Comparison of ENCODE assay signal across 26 mouse cellular contexts in the genomic region with DNA sequence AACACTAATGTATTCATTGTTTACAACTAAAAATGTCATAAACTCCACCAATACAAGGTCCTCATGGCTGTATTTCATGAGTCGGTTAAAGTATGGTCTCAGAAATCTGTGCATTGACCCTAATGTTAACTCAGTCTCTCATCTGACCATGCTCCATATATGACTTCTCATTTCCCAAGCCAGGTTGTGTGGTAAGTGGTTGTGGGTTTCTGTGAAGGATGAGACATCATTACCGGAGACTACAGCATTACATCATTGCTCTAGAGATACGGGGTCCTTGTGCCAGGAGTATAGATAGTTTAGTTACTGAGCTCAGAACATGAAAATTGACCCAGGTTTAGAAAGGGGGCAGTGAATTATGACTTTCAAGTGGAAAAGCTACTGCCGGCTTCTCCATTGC. TPM values are rescaled to one million over a fixed set of nuclear protein-coding genes. Genes with fewer than 3 reads are reported as not detected.
DNase-seq lines count a peak whose midpoint lies in the region; ATAC-seq and TF ChIP-seq lines count a peak whose summit lies in the region.
"Had no signal": no experiment of that assay in that cellular context is flagged by ENCODE, and none has a peak within 500 bp of the region (broad histone marks: within the 10 kb centered on the region; RNA-seq: fewer than 3 reads in every experiment).

No protein-coding gene starts in this region.

- no peak for TF ChIP-seq POLR2A in kidney, adult 2 months (IDR thresholded peaks at IDR 0.05; ENCODE audit: low read depth, low read length)

- no peaks in the 10 kb centered on the region for H3K9me3 ChIP-seq in limb, embryonic 13.5 days
- no peaks in the 10 kb centered on the region for H3K9me3 ChIP-seq in limb, embryonic 10.5 days (replicated peaks)
- H3K9me3 ChIP-seq: embryonic facial prominence, embryonic 10.5 days; forebrain, embryonic 13.5 days; forebrain, embryonic 15.5 days had no signal

- H3K27ac ChIP-seq in limb, embryonic 13.5 days, result no peak overlapping the region
- no peak overlapping the region for H3K27ac ChIP-seq in limb, embryonic 10.5 days
- no peak overlapping the region for H3K27ac ChIP-seq in kidney, adult 2 months (ENCODE audit: insufficient read depth, low read depth, low read length)
- H3K27ac ChIP-seq: embryonic facial prominence, embryonic 10.5 days; embryonic facial prominence, embryonic 12.5 days; forebrain, embryonic 13.5 days; forebrain, embryonic 15.5 days had no signal

- no peaks in the 10 kb centered on the region for H3K27me3 ChIP-seq in limb, embryonic 13.5 days
- H3K27me3 ChIP-seq in limb, embryonic 10.5 days (ENCODE audit: low read depth, poor library complexity, severe bottlenecking), result 0 out of 2 replicates have a peak, but pooled peaks cover 2% of the 10 kb centered on the region
- no peaks in the 10 kb centered on the region for H3K27me3 ChIP-seq in kidney, adult 2 months (replicated peaks; ENCODE audit: control insufficient read depth, insufficient read depth, low read length)
- H3K27me3 ChIP-seq: CH12.LX; embryonic facial prominence, embryonic 12.5 days; forebrain, embryonic 13.5 days; forebrain, embryonic 15.5 days had no signal

- no peaks in the 10 kb centered on the region for H3K36me3 ChIP-seq in limb, embryonic 13.5 days
- no peaks in the 10 kb centered on the region for H3K36me3 ChIP-seq in limb, embryonic 10.5 days
- H3K36me3 ChIP-seq in kidney, adult 2 months (ENCODE audit: control insufficient read depth, insufficient read depth, low read length), result no peaks in the 10 kb centered on the region
- H3K36me3 ChIP-seq: embryonic facial prominence, embryonic 10.5 days; embryonic facial prominence, embryonic 12.5 days; forebrain, embryonic 15.5 days; G1E had no signal

- TF ChIP-seq CTCF in kidney, adult 2 months (conservative IDR thresholded peaks at IDR 0.05; ENCODE audit: insufficient read depth, insufficient read length, low read depth, low read length), result no peak

- no peak for DNase-seq in limb, embryonic 10.5 days (ENCODE audit: low spot score)
- peak; percentile 25 for DNase-seq in 416B (ENCODE audit: low read depth)
- DNase-seq in kidney, adult 2 months, result no peak
- DNase-seq in cerebellum, adult 11-12 months, result no peak
- no peak for DNase-seq in heart, adult 8-10 months (ENCODE audit: low spot score)
- DNase-seq: adrenal gland, adult 8-10 months; adrenal gland, postnatal 14 days; adrenal gland, postnatal 36 days; cerebellum, adult 18-20 months; cerebellum, adult 8-10 months; cerebellum, adult 9-11 months; cerebellum, postnatal 14 days; cerebellum, postnatal 36 days; forebrain, postnatal 0 days had no signal

- 62% methylated on average over 4 of the region's 4 CpGs for whole genome bisulfite sequencing in limb, embryonic 13.5 days
- WGBS in limb, embryonic 10.5 days, result 78% methylated on average over 4 of the region's 4 CpGs
- 66% methylated on average over 4 of the region's 4 CpGs for WGBS in kidney, adult 2 months

- H3K4me3 ChIP-seq in limb, embryonic 13.5 days, result no peak overlapping the region
- H3K4me3 ChIP-seq in limb, embryonic 10.5 days, result no peak overlapping the region
- H3K4me3 ChIP-seq in kidney, adult 2 months (ENCODE audit: insufficient read depth, low read depth, low read length), result no peak overlapping the region
- H3K4me3 ChIP-seq: embryonic facial prominence, embryonic 10.5 days; embryonic facial prominence, embryonic 12.5 days; forebrain, embryonic 13.5 days; forebrain, embryonic 15.5 days had no signal

- H3K4me1 ChIP-seq in limb, embryonic 13.5 days, result peaks cover 10% of the 10 kb centered on the region
- peaks cover 2% of the 10 kb centered on the region for H3K4me1 ChIP-seq in limb, embryonic 10.5 days
- no peaks in the 10 kb centered on the region for H3K4me1 ChIP-seq in kidney, adult 2 months (ENCODE audit: control insufficient read depth, insufficient read depth, low read length)
- H3K4me1 ChIP-seq: embryonic facial prominence, embryonic 10.5 days; embryonic facial prominence, embryonic 12.5 days; forebrain, embryonic 13.5 days; forebrain, embryonic 15.5 days had no signal

- H3K9ac ChIP-seq in limb, embryonic 13.5 days, result no peak overlapping the region
- H3K9ac ChIP-seq: embryonic facial prominence, embryonic 12.5 days; forebrain, embryonic 13.5 days; forebrain, embryonic 15.5 days; forebrain, postnatal 0 days had no signal

- H3K4me2 ChIP-seq in limb, embryonic 13.5 days (replicated peaks), result 0 out of 2 replicates have a peak overlapping the region, but pooled peaks have one; percentile 3
- H3K4me2 ChIP-seq: embryonic facial prominence, embryonic 12.5 days; forebrain, embryonic 13.5 days; forebrain, embryonic 15.5 days had no signal

- ATAC-seq in limb, embryonic 13.5 days (ENCODE audit: low FRiP score, low read depth), result no peak
- peak; percentile 78 for ATAC-seq in common myeloid progenitor, adult 5-6 weeks (replicated peaks; ENCODE audit: low read depth, poor library complexity, severe bottlenecking)
- peak; percentile 66 for ATAC-seq in megakaryocyte, adult 5-6 weeks (ENCODE audit: poor library complexity, severe bottlenecking)
- ATAC-seq: activated CD4-positive, CD25-positive, alpha-beta regulatory T cell, adult 4 months; CD4-positive, CD25-positive, alpha-beta regulatory T cell, adult 4 months; forebrain, embryonic 13.5 days; forebrain, embryonic 15.5 days; forebrain, postnatal 0 days had no signal

RNA-seq across cellular contexts. Expression of gene Rxfp1, which starts 51.9 kb away (rescaled TPM):
- polyA plus RNA-seq in limb, embryonic 13.5 days (2015; fragmentation: Nextera tagmentation; extraction: Ambion mirVana), result 0.13 and 0.20 TPM in 2 replicates
- 0.06 and 0.31 TPM in 2 replicates for polyA plus RNA-seq in limb, embryonic 10.5 days (2016; fragmentation: Nextera tagmentation; extraction: Ambion mirVana)
- total RNA-seq in common myeloid progenitor, adult 5-6 weeks (2017), result not detected in 2 replicates
- total RNA-seq in megakaryocyte, adult 5-6 weeks (2015), result not detected in 2 replicates
- total RNA-seq in megakaryocyte, adult 5-6 weeks (2017), result 0.04 TPM in 1 of 2 replicates, not detected in the other
- polyA plus RNA-seq in kidney, adult 2 months (2012; rRNA removed), result 0.03 and 0.09 TPM in 2 replicates
- total RNA-seq in heart, adult 8-10 months (2022), result 1 to 10 TPM; 1.0 to 2.1 (median 2.0) TPM
- total RNA-seq: adrenal gland, adult 18-20 months had no signal
- polyA plus RNA-seq: activated CD4-positive, CD25-positive, alpha-beta regulatory T cell, adult 4 months; CD4-positive, CD25-positive, alpha-beta regulatory T cell, adult 4 months; forebrain, embryonic 13.5 days; G1E had no signal
